Mouse (Mus musculus) kidney, adult 2 months (tissue): ENCODE data around the gene Gm960.

Source experiments
- CTCF ChIP-seq: fragments of 200-500 bp; conservative IDR thresholded peaks from 2 replicates; pipeline ENCODE4 v1.5.1; 2011; ENCODE audit warnings: low read depth, mild to moderate bottlenecking, control low read depth, low read length, moderate library complexity, mixed read lengths; ENCODE audit not compliant: insufficient read depth, insufficient read length
- POLR2A ChIP-seq: fragments of 200-500 bp; IDR thresholded peaks from one replicate; pipeline ENCODE4 v1.6.1; 2011; ENCODE audit warnings: low read depth, low read length, control low read depth

GRCm38 (mm10) chr19:4620721-4621120, 77.7 kb downstream of the Gm960 start:
- no peak for TF ChIP-seq CTCF
- TF ChIP-seq POLR2A, result no peak
